Mouse (Mus musculus) retina, postnatal 7 days (tissue): Measurements from ENCODE around the gene Adamts18.

Experiments
- DNase-seq: peaks from one replicate; pipeline ENCODE4 v3.0.0-alpha.2; 2012; ENCODE audit warnings: low read depth, low spot score

Adamts18 gene

GRCm38 (mm10) chr8:113755866-113756265 is 92.7 kb downstream of the Adamts18 start:
- no peak for DNase-seq

GRCm38 (mm10) chr8:113753153-113753552 is 95.4 kb downstream of the Adamts18 start:
- no peak for DNase-seq

- DNase-seq = no peak
Observed at GRCm38 (mm10) chr8:113752349-113752748, 96.2 kb downstream of the Adamts18 start.

GRCm38 (mm10) chr8:113735496-113736060 is 113.0 kb downstream of the Adamts18 start:
- DNase-seq = no peak

GRCm38 (mm10) chr8:113725331-113725730 is 123.2 kb downstream of the Adamts18 start:
- no peak for DNase-seq

GRCm38 (mm10) chr8:113723873-113724538 is 124.5 kb downstream of the Adamts18 start:
- no peak for DNase-seq

GRCm38 (mm10) chr8:113721459-113721858 is 127.1 kb downstream of the Adamts18 start:
- no peak for DNase-seq

- no peak for DNase-seq
Observed at GRCm38 (mm10) chr8:113704968-113705367, 143.6 kb downstream of the Adamts18 start.

GRCm38 (mm10) chr8:113691622-113692343 is 156.8 kb downstream of the Adamts18 start:
- no peak for DNase-seq

- DNase-seq = no peak
Observed at GRCm38 (mm10) chr8:113688543-113688915, 160.0 kb downstream of the Adamts18 start.

- DNase-seq = no peak
Observed at GRCm38 (mm10) chr8:113687889-113688542, 160.5 kb downstream of the Adamts18 start.

GRCm38 (mm10) chr8:113679361-113679760 is 169.2 kb downstream of the Adamts18 start:
- DNase-seq = no peak

- no peak for DNase-seq
Observed at GRCm38 (mm10) chr8:113676811-113677210, 171.7 kb downstream of the Adamts18 start.

GRCm38 (mm10) chr8:113675281-113675680 is 173.3 kb downstream of the Adamts18 start:
- no peak for DNase-seq

- DNase-seq = no peak
Observed at GRCm38 (mm10) chr8:113674611-113675010, 173.9 kb downstream of the Adamts18 start.

- no peak for DNase-seq
Observed at GRCm38 (mm10) chr8:113673300-113673699, 175.2 kb downstream of the Adamts18 start.

- DNase-seq = peak; percentile 20
Observed at GRCm38 (mm10) chr8:113672599-113673255, 175.8 kb downstream of the Adamts18 start.

GRCm38 (mm10) chr8:113669924-113670323 is 178.6 kb downstream of the Adamts18 start:
- no peak for DNase-seq

GRCm38 (mm10) chr8:113666714-113667432 is 181.7 kb downstream of the Adamts18 start:
- no peak for DNase-seq

- no peak for DNase-seq
Observed at GRCm38 (mm10) chr8:113665951-113666350, 182.6 kb downstream of the Adamts18 start.

- DNase-seq = no peak
Observed at GRCm38 (mm10) chr8:113665036-113665435, 183.5 kb downstream of the Adamts18 start.
